Mouse (Mus musculus) hindbrain, embryonic 11.5 days (tissue): ENCODE measurements around the gene Fam213b. TPM values are rescaled to one million over a fixed set of nuclear protein-coding genes. Genes with fewer than 3 reads are reported as not detected.
A peak's percentile ranks its signal among the peaks of the same experiment; 100 is the strongest.

Source experiments
- ATAC-seq: fragments of 200-750 bp; cut with Nextera tagmentation; 2 replicates; pipeline ENCODE4 v1.8.0; 2017; ENCODE audit warnings: mild to moderate bottlenecking, moderate TSS enrichment, moderate library complexity; ENCODE audit not compliant: low FRiP score
- DNase-seq: peaks from one replicate; pipeline ENCODE4 v3.0.0-alpha.2; 2015; ENCODE audit warnings: low spot score
- H3K27ac ChIP-seq: fragments of 300-500 bp; sonication (generic); 2 replicates; pipeline ENCODE4 v1.5.1; 2014; ENCODE audit warnings: mild to moderate bottlenecking, low read depth, low read length
- H3K27me3 ChIP-seq: fragments of 300-500 bp; sonication (generic); 2 replicates; pipeline ENCODE4 v1.6.1; 2014; ENCODE audit warnings: mild to moderate bottlenecking, low read length, moderate library complexity, mixed read lengths; ENCODE audit not compliant: control insufficient read depth, insufficient read depth
- H3K36me3 ChIP-seq: fragments of 300-500 bp; sonication (generic); 2 replicates; pipeline ENCODE4 v1.6.1; 2014; ENCODE audit warnings: mild to moderate bottlenecking, low read length, moderate library complexity, mixed read lengths; ENCODE audit not compliant: control insufficient read depth, insufficient read depth
- H3K4me1 ChIP-seq: fragments of 300-500 bp; sonication (generic); replicated peaks from 2 replicates; pipeline ENCODE4 v1.6.1; 2014; ENCODE audit warnings: low read length, mixed read lengths; ENCODE audit not compliant: control insufficient read depth, insufficient read depth
- H3K4me2 ChIP-seq: fragments of 300-500 bp; sonication (generic); replicated peaks from 2 replicates; pipeline ENCODE4 v1.6.1; 2014; ENCODE audit warnings: mild to moderate bottlenecking, low read depth, low read length
- H3K4me3 ChIP-seq: fragments of 300-500 bp; sonication (generic); 2 replicates; pipeline ENCODE4 v1.5.1; 2014; ENCODE audit warnings: low read depth, low read length
- H3K9ac ChIP-seq: fragments of 300-500 bp; sonication (generic); 2 replicates; pipeline ENCODE4 v1.6.1; 2014; ENCODE audit warnings: low read depth, low read length
- H3K9me3 ChIP-seq: fragments of 300-500 bp; sonication (generic); 2 replicates; pipeline ENCODE4 v1.6.1; 2016; ENCODE audit warnings: low read length; ENCODE audit not compliant: control insufficient read depth
- WGBS: fragments of 180-500 bp; shearing (Covaris S2); extraction: QIAGEN DNeasy Blood & Tissue Kit; methylation state at CpG from one replicate; pipeline ENCODE4 v1.1.7; 2014; 5-methylcytosine and 5-hydroxymethylcytosine counted together
- polyA plus RNA-seq: library from polyadenylated mRNA; unstranded; fragments of >200 nt; fragmentation: Nextera tagmentation; extraction: Ambion mirVana; gene quantifications from 2 replicates; pipeline ENCODE4 v1.2.1, GENCODE M21; 2014

The Fam213b gene
- polyA plus RNA-seq: 39.8 and 41.4 TPM in 2 replicates

GRCm38 (mm10) chr4:154898506-154899446 is at the start of gene Fam213b:
TSS of gene Fam213b (minus strand) at chr4:154899135.
- 2% methylated on average over 43 of the region's 43 CpGs for WGBS

GRCm38 (mm10) chr4:154948066-154948939 is 49.4 kb upstream of the Fam213b start:
- Histone ChIP-seq H3K4me2 (peak overlapping the region; percentile 23), H3K9me3 (no peaks in the 10 kb centered on the region), H3K4me3 (no peak overlapping the region), H3K9ac (no peak overlapping the region), H3K27ac (peak overlapping the region; percentile 81), H3K36me3 (no peaks in the 10 kb centered on the region), H3K4me1 (peaks cover 19% of the 10 kb centered on the region), H3K27me3 (peaks cover 8% of the 10 kb centered on the region)
- ATAC-seq: 0 out of 2 replicates have a peak, but pooled peaks have one; percentile 15
- peak; percentile 55 for DNase-seq
- 49% methylated on average over 14 of the region's 14 CpGs for WGBS

More at GRCm38 (mm10) chr4:154898506-154899446, at the start of gene Fam213b:
- Histone ChIP-seq H3K4me1 (peaks cover 2% of the 10 kb centered on the region; the same call in 1 of the 2 replicates), H3K27me3 (no peaks in the 10 kb centered on the region), H3K9ac (peak within 1 kb of the TSS; percentile 49), H3K27ac (peak within 1 kb of the TSS; percentile 51; the same call in 1 of the 2 replicates), H3K4me3 (peak within 1 kb of the TSS; percentile 44), H3K36me3 (no peaks in the 10 kb centered on the region), H3K4me2 (peak within 1 kb of the TSS; percentile 86), H3K9me3 (no peaks in the 10 kb centered on the region)
- DNase-seq (peak; percentile 90), ATAC-seq (peak; percentile 98)

GRCm38 (mm10) chr4:154946319-154946718 is 47.4 kb upstream of the Fam213b start:
- H3K27me3 ChIP-seq: peaks cover 8% of the 10 kb centered on the region
- H3K4me1 ChIP-seq: peaks cover 10% of the 10 kb centered on the region; the same call in 1 of the 2 replicates
- H3K9ac ChIP-seq: peak overlapping the region; percentile 41; the same call in 1 of the 2 replicates
- peak overlapping the region; percentile 43 for H3K27ac ChIP-seq
- H3K4me3 ChIP-seq: peak overlapping the region; percentile 34
- peak; percentile 83 for ATAC-seq
- 3% methylated on average over 8 of the region's 8 CpGs for WGBS
- no peaks in the 10 kb centered on the region for H3K9me3 ChIP-seq
- H3K4me2 ChIP-seq: peak overlapping the region; percentile 52
- no peaks in the 10 kb centered on the region for H3K36me3 ChIP-seq
- peak; percentile 87 for DNase-seq

- Histone ChIP-seq H3K4me1 (peaks cover 10% of the 10 kb centered on the region; the same call in 1 of the 2 replicates), H3K4me2 (no peak overlapping the region)
Observed at GRCm38 (mm10) chr4:154944121-154944590, 45.2 kb upstream of the Fam213b start.

GRCm38 (mm10) chr4:154943323-154944039 is 44.5 kb upstream of the Fam213b start:
- DNase-seq: no peak
- no peak overlapping the region for H3K4me3 ChIP-seq
- no peaks in the 10 kb centered on the region for H3K36me3 ChIP-seq
- peaks cover 6% of the 10 kb centered on the region; the same call in 1 of the 2 replicates for H3K4me1 ChIP-seq
- H3K4me2 ChIP-seq: no peak overlapping the region
- H3K27me3 ChIP-seq: no peaks in the 10 kb centered on the region
- H3K9me3 ChIP-seq: no peaks in the 10 kb centered on the region
- no peak for ATAC-seq
- 92% methylated on average over 6 of the region's 6 CpGs for WGBS
- no peak overlapping the region for H3K27ac ChIP-seq
- H3K9ac ChIP-seq: no peak overlapping the region

More at GRCm38 (mm10) chr4:154944121-154944590, 45.2 kb upstream of the Fam213b start:
- peak; percentile 86 for DNase-seq
- WGBS: 9% methylated on average over 2 of the region's 2 CpGs
- no peak overlapping the region for H3K27ac ChIP-seq
- H3K27me3 ChIP-seq: peaks cover 3% of the 10 kb centered on the region; the same call in 1 of the 2 replicates
- ATAC-seq: peak; percentile 66
- H3K9ac ChIP-seq: no peak overlapping the region
- H3K4me3 ChIP-seq: no peak overlapping the region
- H3K36me3 ChIP-seq: no peaks in the 10 kb centered on the region
- no peaks in the 10 kb centered on the region for H3K9me3 ChIP-seq

GRCm38 (mm10) chr4:154942632-154943322 is 43.8 kb upstream of the Fam213b start:
- no peaks in the 10 kb centered on the region for H3K9me3 ChIP-seq
- no peaks in the 10 kb centered on the region for H3K36me3 ChIP-seq
- DNase-seq (no peak), ATAC-seq (no peak)
- 90% methylated on average over 10 of the region's 10 CpGs for WGBS
- no peak overlapping the region for H3K4me2 ChIP-seq
- H3K27ac ChIP-seq: no peak overlapping the region
- peaks cover 6% of the 10 kb centered on the region; the same call in 1 of the 2 replicates for H3K4me1 ChIP-seq
- no peak overlapping the region for H3K9ac ChIP-seq
- no peak overlapping the region for H3K4me3 ChIP-seq
- no peaks in the 10 kb centered on the region for H3K27me3 ChIP-seq

GRCm38 (mm10) chr4:154941831-154942230 is 42.9 kb upstream of the Fam213b start:
- H3K4me2 ChIP-seq: no peak overlapping the region
- H3K9me3 ChIP-seq: no peaks in the 10 kb centered on the region

More at GRCm38 (mm10) chr4:154941831-154942230, 42.9 kb upstream of the Fam213b start:
- H3K9ac ChIP-seq: no peak overlapping the region
- 93% methylated on average over 5 of the region's 5 CpGs for WGBS
- no peak for DNase-seq
- peaks cover 6% of the 10 kb centered on the region; the same call in 1 of the 2 replicates for H3K4me1 ChIP-seq
- no peak overlapping the region for H3K4me3 ChIP-seq
- no peak overlapping the region for H3K27ac ChIP-seq
- no peaks in the 10 kb centered on the region for H3K27me3 ChIP-seq
- H3K36me3 ChIP-seq: no peaks in the 10 kb centered on the region
- ATAC-seq: no peak
